Mouse (Mus musculus) mesoderm, embryonic 11.5 days (tissue): ENCODE results near the gene Nf1.

Experiments
- DNase-seq: peaks from one replicate; pipeline ENCODE4 v3.0.0-alpha.2; 2012; ENCODE audit warnings: low read depth, low spot score

The Nf1 gene

DNA sequence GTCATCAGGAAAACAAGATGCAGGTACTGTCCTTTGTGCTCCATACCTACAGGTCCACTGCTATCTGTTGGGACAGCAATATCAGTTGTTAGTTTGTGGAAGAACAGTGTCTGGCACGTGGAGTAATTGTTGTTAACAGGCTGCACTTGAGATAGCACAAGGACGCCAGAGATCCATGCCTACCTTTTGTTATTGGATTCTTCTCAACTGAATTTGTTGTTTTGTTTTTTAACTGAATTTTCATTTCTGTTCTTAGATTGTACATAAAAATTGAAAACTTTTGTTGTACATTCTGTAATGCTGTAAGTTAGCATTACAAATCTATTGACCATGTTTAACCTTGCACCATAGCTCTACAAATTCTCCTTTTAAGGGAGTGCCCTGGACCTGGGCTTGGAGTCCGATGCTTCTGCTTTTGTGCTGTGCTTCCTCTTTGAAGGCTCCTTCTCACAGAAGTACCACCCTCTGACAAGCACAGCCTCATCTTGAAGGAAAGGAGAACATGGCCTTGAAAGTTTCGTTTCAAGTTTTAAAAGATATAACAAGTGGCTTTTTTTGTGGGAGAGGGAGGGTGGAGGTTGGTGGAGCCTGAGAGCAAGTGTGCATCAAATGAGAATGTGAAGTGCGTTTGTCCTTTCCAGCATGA lies 188.4 kb downstream of the Nf1 start:
- DNase-seq, result no peak

DNA sequence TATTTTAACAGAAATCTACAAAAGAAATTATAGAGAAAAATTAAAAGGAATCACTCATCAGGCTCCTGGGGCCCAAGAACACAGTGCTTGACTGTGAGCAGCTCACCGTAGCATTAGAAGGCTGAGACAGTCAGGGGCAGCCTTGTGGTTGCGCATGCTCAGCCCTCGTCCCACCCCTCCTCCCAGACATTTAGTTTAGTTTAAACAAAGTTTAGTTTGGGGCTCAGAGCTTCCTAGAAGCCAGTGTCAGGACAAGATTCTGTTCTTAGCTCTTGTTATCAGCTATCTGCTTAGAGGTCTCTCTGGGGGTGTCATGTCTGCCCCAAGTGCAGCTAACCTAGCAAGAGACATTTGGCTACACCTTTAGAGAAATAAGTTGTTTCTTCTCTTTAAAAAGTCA lies 189.1 kb downstream of the Nf1 start:
- no peak for DNase-seq

DNA sequence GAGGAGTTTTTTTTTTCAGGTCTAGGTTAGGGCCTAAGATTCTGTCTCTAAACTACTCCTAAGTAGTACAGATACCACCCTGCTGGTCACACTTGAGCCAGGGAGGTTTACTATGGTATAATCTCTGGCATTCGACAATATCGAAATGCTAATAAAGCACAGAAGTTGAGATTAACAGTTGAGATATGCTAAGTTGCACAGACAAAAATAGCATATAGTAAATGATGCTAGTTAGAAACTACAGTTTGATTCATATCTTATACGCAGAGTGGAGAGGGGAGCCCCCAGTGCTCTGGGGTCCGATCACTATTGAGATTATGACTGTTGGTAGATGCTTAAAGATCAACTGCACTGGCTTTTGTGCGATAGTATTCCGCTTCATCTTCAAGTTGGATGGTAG lies 189.7 kb downstream of the Nf1 start:
- no peak for DNase-seq

DNA sequence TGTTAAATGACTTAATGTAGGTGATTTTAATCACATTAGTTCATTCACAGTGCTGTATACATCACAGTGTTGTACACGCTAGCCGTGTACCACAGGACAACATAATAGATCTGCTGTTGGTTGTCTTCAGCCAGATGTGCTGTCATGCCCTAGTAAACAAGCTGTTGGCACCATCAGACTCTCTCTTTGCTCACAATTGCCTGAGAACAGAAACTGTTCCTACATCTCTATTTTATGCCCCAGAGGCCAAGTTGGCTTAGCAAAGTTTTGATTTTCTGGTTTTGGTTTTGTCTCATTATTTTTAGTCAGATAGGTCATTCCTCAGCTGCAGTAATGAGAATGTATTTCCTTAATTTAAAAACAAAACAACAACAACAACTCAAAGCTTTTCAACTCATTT lies 190.2 kb downstream of the Nf1 start:
- no peak for DNase-seq

DNA sequence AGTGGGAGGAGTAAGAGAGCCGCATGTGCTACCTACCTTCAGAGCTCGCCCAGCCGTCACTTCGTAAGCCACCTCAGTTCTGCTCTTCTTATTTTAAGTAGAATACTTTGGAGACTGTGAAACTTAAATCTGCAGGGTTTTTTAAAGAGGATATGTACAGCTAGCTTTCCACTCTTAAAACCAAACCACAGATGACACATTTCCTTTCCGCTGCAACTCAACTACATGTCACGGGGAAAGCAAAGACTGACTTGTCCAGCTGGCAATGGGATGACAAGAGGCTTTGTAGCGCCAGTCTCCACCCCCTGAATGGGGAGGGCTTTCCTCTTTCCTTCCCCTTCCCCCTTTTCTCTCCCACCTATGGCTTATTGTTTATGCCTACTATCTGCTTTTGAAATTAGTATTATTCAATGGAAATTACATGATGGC lies 190.9 kb downstream of the Nf1 start, which contains the start of the genes Evi2 and Evi2a:
TSS of gene Evi2 (minus strand) at position 257 of the 429 bp plus-strand sequence.
TSS of gene Evi2a (minus strand) at position 277 of the 429 bp plus-strand sequence.
- DNase-seq, result no peak

DNA sequence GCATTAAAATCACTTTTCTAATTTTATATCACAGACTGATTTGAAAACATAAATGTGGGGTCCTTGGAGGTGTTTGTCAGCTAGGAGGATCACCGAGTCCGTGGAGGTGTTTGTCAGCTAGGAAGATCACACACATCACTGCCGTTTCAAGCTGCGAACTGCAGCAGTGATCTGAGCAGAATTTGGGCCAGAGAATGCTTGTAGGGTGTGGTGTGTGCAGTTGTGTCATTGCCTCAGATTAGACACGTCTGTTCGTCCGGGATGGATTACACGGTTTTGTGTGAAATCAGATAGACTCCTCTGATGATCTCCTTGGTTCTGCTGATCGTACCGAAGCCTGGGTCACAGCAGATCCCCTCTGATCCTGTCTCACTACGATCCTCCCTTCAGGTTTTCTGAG lies 191.3 kb downstream of the Nf1 start:
- DNase-seq, result no peak

DNA sequence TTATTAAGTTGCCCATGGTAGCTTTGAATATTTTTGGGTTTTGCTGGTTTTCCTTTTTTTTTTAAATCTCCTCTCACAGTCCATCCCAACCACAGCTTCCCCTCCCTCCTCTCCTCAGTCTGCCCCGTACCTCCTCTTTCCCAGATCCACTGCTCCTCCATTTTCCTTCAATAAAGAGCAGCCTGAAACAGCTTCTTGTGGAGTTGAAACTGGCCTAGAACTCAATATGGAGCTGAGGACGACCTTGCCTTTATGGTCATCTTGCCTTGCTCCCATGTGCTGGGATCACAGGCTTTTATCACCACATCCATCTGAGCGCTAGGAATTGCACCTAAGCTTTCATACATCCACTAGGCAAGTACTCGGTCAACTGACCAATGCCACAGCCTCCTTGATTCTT lies 192.0 kb downstream of the Nf1 start:
- DNase-seq, result no peak

DNA sequence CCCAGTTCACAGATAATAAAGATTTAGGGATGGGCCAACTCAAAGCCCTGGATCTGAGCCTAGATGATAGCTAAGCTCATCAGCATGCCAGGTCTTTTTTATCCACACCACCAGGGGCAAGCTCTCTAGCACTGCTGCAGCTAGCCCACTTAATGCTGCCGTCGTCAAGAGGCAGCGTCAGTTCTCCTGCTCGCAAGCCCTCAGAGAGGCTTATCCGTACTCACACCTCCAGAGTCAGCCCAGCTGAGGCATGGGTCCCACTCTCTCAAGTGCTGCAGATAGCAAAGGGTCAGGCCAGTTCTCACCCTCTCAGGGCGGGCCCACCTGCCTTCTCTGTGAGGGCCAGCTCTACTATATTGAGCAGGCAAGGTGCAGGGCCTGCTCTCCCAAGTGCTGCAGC lies 193.8 kb downstream of the Nf1 start:
- DNase-seq, result no peak

DNA sequence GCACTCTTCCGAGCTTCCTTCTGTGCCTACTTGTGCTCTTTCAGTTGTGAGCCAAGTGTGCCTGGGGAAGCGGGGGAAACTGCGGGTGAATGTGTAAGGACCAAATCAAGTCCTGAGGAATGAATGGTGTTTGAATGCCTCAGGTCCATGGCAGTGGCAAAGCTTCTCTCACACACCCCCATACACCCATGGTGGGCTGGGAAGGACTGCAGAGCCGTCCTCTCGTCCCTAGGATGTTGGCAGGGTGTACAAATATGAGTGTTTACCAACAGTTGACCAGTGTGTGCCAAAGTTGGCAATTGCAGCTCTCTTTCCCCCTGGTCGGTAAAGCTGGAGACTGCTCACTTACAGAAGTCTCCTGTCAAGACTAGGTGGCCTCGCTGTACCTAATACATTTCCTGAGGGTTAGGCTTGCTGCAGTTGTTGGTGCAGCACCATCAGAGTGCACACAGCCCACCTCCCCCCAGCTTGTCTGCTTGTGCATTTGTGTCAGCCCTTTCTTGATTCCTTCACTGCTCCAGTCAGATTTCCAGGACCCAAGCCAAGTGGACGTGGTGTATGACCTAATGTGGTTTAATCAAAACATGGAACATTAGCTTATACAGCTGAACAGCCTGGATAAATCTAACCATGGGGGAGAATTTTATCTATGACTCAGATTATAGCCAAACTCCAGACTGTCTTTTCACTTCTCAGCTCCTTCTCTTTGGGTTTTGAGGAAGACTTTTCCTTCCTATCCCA lies 194.6 kb downstream of the Nf1 start:
- DNase-seq, result no peak

DNA sequence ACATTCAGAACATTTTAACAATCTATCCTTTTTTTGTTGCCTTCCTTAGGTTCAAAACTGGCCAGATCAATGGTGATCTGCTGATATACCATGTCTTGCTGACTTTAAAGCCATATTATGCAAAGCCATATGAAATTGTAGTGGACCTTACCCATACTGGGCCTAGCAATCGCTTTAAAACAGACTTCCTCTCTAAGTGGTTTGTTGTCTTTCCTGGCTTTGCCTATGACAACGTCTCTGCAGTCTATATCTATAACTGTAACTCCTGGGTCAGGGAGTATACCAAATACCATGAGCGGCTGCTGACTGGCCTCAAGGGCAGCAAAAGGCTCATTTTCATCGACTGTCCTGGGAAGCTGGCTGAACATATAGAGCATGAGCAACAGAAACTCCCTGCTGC lies 196.1 kb downstream of the Nf1 start:
- no peak for DNase-seq

DNA sequence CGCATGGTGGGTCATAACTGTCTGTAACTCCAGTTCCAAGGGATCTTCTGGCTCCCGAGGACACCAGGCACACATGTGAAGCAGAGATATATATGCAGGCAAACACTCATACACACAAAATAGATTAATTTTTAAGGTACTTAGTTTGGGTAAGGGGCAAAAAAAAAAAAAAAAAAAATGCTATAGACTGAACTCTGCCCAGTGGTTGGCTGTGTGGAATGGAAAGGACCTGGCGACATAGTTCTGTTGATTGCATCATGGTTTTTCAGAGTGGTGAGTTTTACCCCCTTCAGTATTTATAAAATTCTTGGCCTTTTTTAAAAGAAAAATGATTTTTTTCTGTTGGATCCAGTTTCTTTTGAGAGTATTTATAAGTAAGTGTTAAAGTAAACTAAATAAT lies 196.8 kb downstream of the Nf1 start:
- no peak for DNase-seq

DNA sequence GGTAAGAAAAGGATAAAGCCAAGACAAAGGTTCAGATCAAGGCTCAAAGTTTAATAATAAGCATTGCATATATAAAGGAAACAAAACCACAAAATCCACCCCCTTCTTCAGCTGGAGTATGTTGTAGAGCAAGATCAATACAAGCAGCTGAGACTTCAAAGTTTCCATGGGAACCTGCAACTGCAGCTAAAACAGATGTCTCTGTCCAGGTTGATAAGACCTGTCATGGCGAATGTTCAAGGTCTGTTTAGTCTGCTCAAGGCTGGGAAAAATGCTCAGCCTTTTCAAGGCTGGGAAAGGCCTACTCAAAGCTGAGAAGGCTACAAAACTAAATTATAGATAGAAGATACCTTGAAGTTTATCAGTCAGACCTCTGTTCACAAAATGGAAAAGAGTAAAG lies 213.1 kb downstream of the Nf1 start:
- DNase-seq, result no peak

DNA sequence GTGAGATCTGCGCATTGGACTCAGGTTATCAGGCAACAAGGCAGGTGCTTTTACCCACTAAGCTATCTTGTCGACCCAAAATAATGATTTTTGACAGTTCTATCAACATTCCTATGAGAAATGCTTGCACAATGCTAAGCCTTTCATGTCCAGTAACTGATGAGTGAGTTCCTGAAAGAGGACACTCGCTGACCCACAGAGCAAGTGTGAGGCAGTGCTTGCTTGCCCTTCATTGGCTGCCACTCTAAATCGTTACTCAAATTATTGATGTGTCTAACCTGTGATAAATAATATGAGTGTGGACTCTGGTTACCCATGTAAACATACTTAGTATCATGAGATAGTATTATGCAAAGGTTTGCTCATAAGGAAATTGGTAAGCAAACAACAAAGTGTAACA lies 221.0 kb downstream of the Nf1 start:
- no peak for DNase-seq

DNA sequence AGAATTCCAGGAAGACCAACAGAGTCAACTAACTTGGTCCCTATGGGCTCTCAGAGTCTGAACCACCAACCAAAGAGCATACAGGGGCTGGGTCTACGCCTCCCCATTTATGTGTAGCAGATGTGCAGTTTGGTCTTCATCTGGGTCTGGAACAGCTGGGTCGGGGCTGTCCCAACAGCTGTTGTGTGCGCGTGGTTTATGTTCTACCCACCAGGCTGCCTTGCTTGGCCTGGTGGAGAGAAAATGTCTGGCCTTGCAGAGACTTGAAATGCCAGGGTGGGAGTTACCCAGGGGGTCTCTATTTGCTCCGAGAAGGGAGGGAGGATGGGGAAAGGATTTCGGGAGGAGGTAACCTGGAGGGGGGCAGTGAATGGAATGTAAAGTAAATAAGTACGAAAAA lies 224.0 kb downstream of the Nf1 start:
- no peak for DNase-seq

DNA sequence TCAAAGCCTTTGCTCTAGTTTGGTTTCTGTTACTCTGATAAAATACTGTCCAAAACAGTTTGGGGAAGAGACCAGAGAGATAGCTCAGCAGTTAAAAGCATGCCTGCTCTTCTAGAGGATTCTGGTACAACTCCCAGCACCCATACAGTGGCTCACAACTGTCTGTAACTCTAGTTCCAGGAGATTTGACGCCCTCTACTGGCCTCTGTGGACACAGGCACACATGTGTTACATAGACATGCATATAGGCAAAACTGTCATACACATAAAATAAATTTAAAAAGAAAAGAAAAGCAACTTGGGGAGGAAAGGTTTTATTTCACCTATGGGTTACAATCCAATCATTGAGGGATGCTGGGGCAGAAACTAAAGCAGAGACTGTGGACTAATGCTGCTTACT lies 227.5 kb downstream of the Nf1 start:
- no peak for DNase-seq

DNA sequence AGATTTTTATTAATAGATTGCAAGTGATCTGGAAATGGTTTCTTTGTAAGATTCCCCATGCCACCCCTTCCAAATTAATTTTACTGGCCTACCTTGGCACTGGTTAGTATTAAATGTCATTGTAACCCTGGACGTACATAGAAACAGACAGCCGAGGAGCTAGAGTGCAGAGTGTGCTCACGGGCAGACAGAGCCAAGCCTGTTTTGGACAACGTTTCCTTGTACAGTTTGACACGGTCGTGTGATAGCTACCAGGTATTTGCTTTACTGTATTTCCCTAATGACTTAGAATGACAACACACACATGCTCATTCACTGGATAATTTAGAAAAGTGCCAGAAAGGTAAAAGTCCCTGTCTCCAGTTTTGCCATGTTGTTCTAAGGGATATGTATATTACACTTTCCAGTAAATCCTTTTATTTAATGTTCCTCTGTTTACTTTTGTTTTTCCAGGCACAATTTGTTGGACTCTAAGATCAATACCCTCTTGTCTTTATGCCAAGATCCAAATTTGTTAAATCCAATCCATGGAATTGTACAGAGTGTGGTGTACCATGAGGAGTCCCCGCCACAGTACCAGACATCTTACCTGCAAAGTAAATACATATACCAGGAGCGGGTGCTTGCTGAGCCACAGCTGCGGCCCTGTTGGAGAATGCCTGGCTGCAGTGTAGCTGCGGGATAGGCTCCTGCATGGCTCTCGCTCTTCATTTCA lies 228.9 kb downstream of the Nf1 start:
- DNase-seq, result no peak

DNA sequence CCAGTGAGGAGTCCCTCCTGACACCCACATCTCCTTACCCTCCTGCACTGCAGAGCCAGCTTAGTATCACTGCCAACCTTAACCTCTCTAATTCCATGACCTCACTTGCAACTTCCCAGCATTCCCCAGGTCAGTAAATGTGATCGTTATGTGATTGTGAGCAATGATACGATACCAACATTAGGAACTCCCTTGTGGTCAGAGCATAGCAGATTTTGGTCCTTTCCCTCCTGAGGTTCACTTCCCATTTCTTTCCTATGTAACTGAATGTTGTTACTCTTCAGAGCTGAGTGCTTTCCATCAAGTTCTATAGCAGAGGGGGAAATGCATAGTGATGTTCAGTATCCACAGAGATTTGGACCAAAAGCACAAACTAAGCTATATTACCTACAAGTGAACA lies 230.8 kb downstream of the Nf1 start:
- DNase-seq, result no peak

DNA sequence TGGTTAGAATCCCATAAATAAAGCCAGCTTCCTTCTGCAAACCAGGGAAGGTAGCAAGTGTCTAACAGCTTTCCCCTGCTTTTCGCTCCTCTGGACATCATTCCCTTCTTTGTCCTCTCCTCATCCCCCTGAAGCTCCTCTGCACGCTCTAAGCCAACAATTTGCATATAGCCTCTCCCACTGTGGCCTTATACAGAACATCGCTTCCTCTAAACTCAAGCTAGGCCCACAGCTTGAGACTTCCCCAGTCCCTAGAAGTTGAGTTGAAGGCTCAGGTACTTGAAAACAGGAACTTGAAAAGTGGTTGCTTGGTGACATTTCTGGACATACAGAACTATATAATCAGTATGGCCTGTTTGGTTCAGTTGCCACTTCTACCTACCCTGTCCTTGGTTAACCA lies 234.3 kb downstream of the Nf1 start:
- no peak for DNase-seq

DNA sequence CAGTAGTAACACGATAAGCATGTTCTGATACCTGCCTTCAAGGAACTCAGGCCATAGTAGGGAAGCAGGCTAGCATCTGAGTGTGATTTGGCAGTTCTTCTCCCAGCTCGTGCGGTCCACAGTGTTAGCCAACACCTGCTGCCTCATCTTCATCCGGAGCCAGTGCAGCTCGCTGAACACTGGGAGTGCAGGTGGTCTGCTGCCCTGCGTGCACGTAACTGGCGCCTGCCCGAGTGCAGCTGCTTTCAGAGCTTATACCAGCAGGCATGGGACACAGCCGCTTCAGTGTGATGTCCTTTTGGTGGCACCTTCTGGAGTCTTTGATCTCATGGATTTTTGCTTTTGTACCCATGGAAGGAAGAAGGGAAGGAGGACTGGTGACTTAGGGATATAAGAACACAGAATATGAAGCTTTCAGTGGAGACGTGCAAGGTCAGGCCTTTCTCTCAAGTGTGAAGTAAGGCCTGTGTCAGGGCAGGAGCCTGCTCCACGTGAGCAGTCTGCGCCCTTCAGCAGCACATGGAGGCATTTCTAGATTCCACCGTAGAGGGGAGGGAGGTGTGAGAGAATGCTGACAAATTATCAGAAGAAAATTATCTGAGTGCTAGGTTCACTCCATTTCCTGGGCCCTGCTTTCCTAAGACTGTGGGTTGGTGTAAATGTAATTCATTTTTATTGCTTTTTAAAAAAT lies 236.0 kb downstream of the Nf1 start:
- no peak for DNase-seq

DNA sequence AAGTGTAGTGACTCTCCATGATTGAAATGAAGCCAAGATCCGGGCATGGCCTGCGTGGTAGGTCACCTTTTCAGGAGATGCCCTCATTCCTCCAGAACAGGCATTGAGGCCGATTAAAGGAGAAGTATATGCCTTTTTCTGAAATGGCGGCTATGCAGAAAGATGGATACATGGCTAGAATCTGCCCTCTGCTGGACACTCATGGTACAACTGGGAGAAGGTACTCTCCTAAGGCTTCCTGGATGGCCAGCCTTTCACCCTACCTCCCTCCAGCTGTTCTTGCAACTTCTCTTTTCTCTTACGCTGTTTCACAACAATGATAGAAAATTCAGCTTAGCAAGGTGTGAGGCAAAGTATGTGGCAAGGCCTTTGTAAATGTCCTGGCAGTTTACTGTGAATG lies 238.2 kb downstream of the Nf1 start:
- DNase-seq, result peak; percentile 69

DNA sequence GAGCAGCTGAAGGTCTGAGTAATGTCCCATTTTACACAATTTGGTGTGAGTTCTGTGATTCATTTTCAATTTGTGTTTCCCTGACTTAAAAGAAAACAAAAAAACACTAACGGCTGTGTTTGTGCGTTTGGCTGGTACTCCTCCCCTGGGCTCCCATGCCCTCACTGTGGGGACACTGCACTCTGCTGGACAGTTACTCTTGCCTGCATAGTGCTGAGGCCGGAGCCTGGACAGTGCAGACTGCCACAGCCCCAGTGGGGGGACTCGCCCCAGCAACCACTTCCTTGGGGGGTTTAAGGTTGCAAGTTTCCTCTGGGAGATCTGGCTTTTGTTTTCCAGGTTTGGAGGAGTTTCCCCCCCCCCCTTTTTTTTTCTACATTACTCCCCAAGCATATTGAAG lies 241.2 kb downstream of the Nf1 start:
- DNase-seq, result no peak

DNA sequence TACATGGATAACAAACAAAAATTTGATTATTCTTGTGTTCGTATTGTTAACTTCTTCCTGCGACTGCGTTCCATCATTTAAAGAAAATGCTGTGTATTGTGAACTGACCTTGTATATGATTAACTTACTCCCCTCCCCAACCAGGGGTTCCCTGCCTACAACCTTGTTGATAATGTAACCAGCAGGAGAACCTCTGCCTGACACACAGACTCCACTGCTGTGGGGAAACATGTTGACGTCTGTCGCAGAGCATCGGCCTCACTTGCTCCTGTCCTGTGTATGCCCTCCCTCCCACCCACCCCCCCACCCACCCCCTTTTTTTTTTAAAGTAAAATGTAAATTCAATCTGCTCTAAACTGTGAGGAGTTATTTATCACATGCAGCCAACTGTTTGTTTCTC lies 241.8 kb downstream of the Nf1 start:
- DNase-seq, result no peak
